Mouse (Mus musculus) cerebellum, postnatal 14 days (tissue): ENCODE measurements around the gene Tmem248.

Experiments
- DNase-seq, 2 experiments: peaks; one replicate each; pipeline ENCODE4 v3.0.0; 2021; ENCODE audit warnings: mixed read lengths in 2 of 2

Tmem248 gene

GRCm38 (mm10) chr5:130216781-130217180 is at the start of gene Tmem248:
Tmem248 (plus strand) TSS chr5:130217081.
- DNase-seq: no peak

- DNase-seq: no peak
These were observed 47.8 kb upstream of the Tmem248 start for GRCm38 (mm10) chr5:130169109-130169508.

GRCm38 (mm10) chr5:130170666-130171422 is 46.0 kb upstream of the Tmem248 start:
- peak; percentile 19 to 26 for DNase-seq

- peak; percentile 97 for DNase-seq
These were observed 45.4 kb upstream of the Tmem248 start, which contains the start of gene Rabgef1 for GRCm38 (mm10) chr5:130171423-130171954. Rabgef1 (plus strand) TSS chr5:130171798.

- DNase-seq: no peak
These were observed 44.8 kb upstream of the Tmem248 start for GRCm38 (mm10) chr5:130171956-130172601.

GRCm38 (mm10) chr5:130173012-130173411 is 43.9 kb upstream of the Tmem248 start:
- DNase-seq: no peak

GRCm38 (mm10) chr5:130177871-130178270 is 39.0 kb upstream of the Tmem248 start:
- no peak for DNase-seq

GRCm38 (mm10) chr5:130180362-130180761 is 36.5 kb upstream of the Tmem248 start:
- DNase-seq: no peak

GRCm38 (mm10) chr5:130181740-130182540 is 34.9 kb upstream of the Tmem248 start:
- DNase-seq: no peak

- DNase-seq: no peak
These were observed 34.4 kb upstream of the Tmem248 start for GRCm38 (mm10) chr5:130182541-130182821.

GRCm38 (mm10) chr5:130184193-130184856 is 32.6 kb upstream of the Tmem248 start:
- DNase-seq: no peak

- no peak for DNase-seq
These were observed 31.6 kb upstream of the Tmem248 start for GRCm38 (mm10) chr5:130185312-130185711.

- DNase-seq: peak; percentile 52 to 55
These were observed 29.5 kb upstream of the Tmem248 start for GRCm38 (mm10) chr5:130187383-130187782.

GRCm38 (mm10) chr5:130190909-130191308 is 26.0 kb upstream of the Tmem248 start:
- DNase-seq: no peak

GRCm38 (mm10) chr5:130191865-130192264 is 25.0 kb upstream of the Tmem248 start:
- DNase-seq: no peak

GRCm38 (mm10) chr5:130192356-130192944 is 24.4 kb upstream of the Tmem248 start:
- no peak for DNase-seq

GRCm38 (mm10) chr5:130193760-130194159 is 23.1 kb upstream of the Tmem248 start:
- no peak for DNase-seq

GRCm38 (mm10) chr5:130196307-130196706 is 20.6 kb upstream of the Tmem248 start:
- DNase-seq: no peak

GRCm38 (mm10) chr5:130197454-130197853 is 19.4 kb upstream of the Tmem248 start:
- no peak for DNase-seq

- no peak for DNase-seq
These were observed 18.9 kb upstream of the Tmem248 start for GRCm38 (mm10) chr5:130197981-130198380.

GRCm38 (mm10) chr5:130200233-130201029 is 16.4 kb upstream of the Tmem248 start:
- no peak for DNase-seq
